ENCODE assay signal across 18 mouse cellular contexts in genomic region chr9:57268078-57268477, GRCm38 (mm10). TPM values are rescaled to one million over a fixed set of nuclear protein-coding genes. Genes with fewer than 3 reads are reported as not detected.
A peak's percentile ranks its signal among the peaks of the same experiment; 100 is the strongest.
DNase-seq lines count a peak whose midpoint lies in the region; ATAC-seq and TF ChIP-seq lines count a peak whose summit lies in the region.
"Had no signal": no experiment of that assay in that cellular context is flagged by ENCODE, and none has a peak within 500 bp of the region (broad histone marks: within the 10 kb centered on the region; RNA-seq: fewer than 3 reads in every experiment).

No protein-coding gene starts in this region.

- H3K27ac ChIP-seq in forebrain, embryonic 10.5 days = 0 out of 2 replicates have a peak overlapping the region, but pooled peaks have one; percentile 26
- H3K27ac ChIP-seq in forebrain, embryonic 14.5 days (ENCODE audit: low read depth, low read length) = no peak overlapping the region
- H3K27ac ChIP-seq in lung, postnatal 0 days (ENCODE audit: low read length) = no peak overlapping the region; the same call in 1 of the 2 replicates
- no peak overlapping the region; the same call in 1 of the 2 replicates for H3K27ac ChIP-seq in liver, postnatal 0 days (ENCODE audit: low read depth)
- H3K27ac ChIP-seq in limb, embryonic 10.5 days = no peak overlapping the region
- H3K27ac ChIP-seq: hindbrain, embryonic 14.5 days; left cerebral cortex, adult 2 months; limb, embryonic 12.5 days; lung, embryonic 15.5 days; stomach, embryonic 15.5 days had no signal

- 27% methylated on average over 10 of the region's 10 CpGs for WGBS in forebrain, embryonic 10.5 days
- WGBS in forebrain, embryonic 14.5 days = 12% methylated on average over 10 of the region's 10 CpGs
- WGBS in lung, postnatal 0 days = 27% methylated on average over 10 of the region's 10 CpGs
- 21% methylated on average over 10 of the region's 10 CpGs for WGBS in liver, postnatal 0 days (ENCODE audit: insufficient replicate concordance)
- WGBS in limb, embryonic 10.5 days = 18% methylated on average over 10 of the region's 10 CpGs

- no peak overlapping the region for H3K4me3 ChIP-seq in forebrain, embryonic 10.5 days
- H3K4me3 ChIP-seq in forebrain, embryonic 14.5 days (ENCODE audit: low read depth, low read length) = no peak overlapping the region
- no peak overlapping the region for H3K4me3 ChIP-seq in lung, postnatal 0 days (ENCODE audit: low read depth, low read length)
- H3K4me3 ChIP-seq in liver, postnatal 0 days (ENCODE audit: low read depth, low read length) = no peak overlapping the region
- H3K4me3 ChIP-seq in limb, embryonic 10.5 days = no peak overlapping the region
- H3K4me3 ChIP-seq: left cerebral cortex, adult 2 months; limb, embryonic 12.5 days; lung, embryonic 15.5 days; stomach, embryonic 15.5 days had no signal

- no peak overlapping the region for H3K4me2 ChIP-seq in forebrain, embryonic 14.5 days (ENCODE audit: low read length)
- H3K4me2 ChIP-seq in lung, postnatal 0 days (replicated peaks; ENCODE audit: low read depth, low read length) = no peak overlapping the region
- H3K4me2 ChIP-seq in liver, postnatal 0 days (ENCODE audit: low read depth, low read length) = 0 out of 2 replicates have a peak overlapping the region, but pooled peaks have one; percentile 6
- H3K4me2 ChIP-seq: hindbrain, embryonic 14.5 days; limb, embryonic 12.5 days; lung, embryonic 15.5 days; stomach, embryonic 15.5 days had no signal

- H3K27me3 ChIP-seq in forebrain, embryonic 10.5 days (ENCODE audit: poor library complexity, severe bottlenecking) = peaks cover 59% of the 10 kb centered on the region
- H3K27me3 ChIP-seq in forebrain, embryonic 14.5 days (replicated peaks; ENCODE audit: control insufficient read depth, insufficient read depth, low read length) = no peaks in the 10 kb centered on the region
- no peaks in the 10 kb centered on the region for H3K27me3 ChIP-seq in lung, postnatal 0 days (replicated peaks; ENCODE audit: insufficient read depth, low read length)
- H3K27me3 ChIP-seq in liver, postnatal 0 days (ENCODE audit: insufficient read depth, low read length) = 0 out of 2 replicates have a peak, but pooled peaks cover 3% of the 10 kb centered on the region
- peaks cover 65% of the 10 kb centered on the region for H3K27me3 ChIP-seq in limb, embryonic 10.5 days (ENCODE audit: low read depth, poor library complexity, severe bottlenecking)
- H3K27me3 ChIP-seq: stomach, embryonic 15.5 days had no signal

- H3K9ac ChIP-seq in forebrain, embryonic 14.5 days (ENCODE audit: low read length) = no peak overlapping the region
- no peak overlapping the region for H3K9ac ChIP-seq in lung, postnatal 0 days (replicated peaks; ENCODE audit: low read depth)
- H3K9ac ChIP-seq in liver, postnatal 0 days (replicated peaks) = no peak overlapping the region
- H3K9ac ChIP-seq: hindbrain, embryonic 14.5 days; limb, embryonic 12.5 days; lung, embryonic 15.5 days; stomach, embryonic 15.5 days had no signal

- H3K9me3 ChIP-seq in forebrain, embryonic 10.5 days = no peaks in the 10 kb centered on the region
- no peaks in the 10 kb centered on the region for H3K9me3 ChIP-seq in forebrain, embryonic 14.5 days (replicated peaks; ENCODE audit: control insufficient read depth, low read length)
- no peaks in the 10 kb centered on the region for H3K9me3 ChIP-seq in lung, postnatal 0 days (ENCODE audit: low read length)
- no peaks in the 10 kb centered on the region for H3K9me3 ChIP-seq in liver, postnatal 0 days (ENCODE audit: low read length)
- H3K9me3 ChIP-seq in limb, embryonic 10.5 days (replicated peaks) = no peaks in the 10 kb centered on the region
- H3K9me3 ChIP-seq: limb, embryonic 12.5 days; lung, embryonic 15.5 days; stomach, embryonic 15.5 days had no signal

- no peak for TF ChIP-seq EP300 in lung, postnatal 0 days (IDR thresholded peaks at IDR 0.05)
- no peak for TF ChIP-seq EP300 in liver, postnatal 0 days (IDR thresholded peaks at IDR 0.05; ENCODE audit: low read depth)

- peaks cover 88% of the 10 kb centered on the region for H3K4me1 ChIP-seq in forebrain, embryonic 10.5 days
- H3K4me1 ChIP-seq in forebrain, embryonic 14.5 days (ENCODE audit: control insufficient read depth, insufficient read depth, low read length) = peaks cover 13% of the 10 kb centered on the region; the same call in 1 of the 2 replicates
- no peaks in the 10 kb centered on the region for H3K4me1 ChIP-seq in lung, postnatal 0 days (ENCODE audit: insufficient read depth, low read depth, low read length)
- H3K4me1 ChIP-seq in liver, postnatal 0 days (ENCODE audit: insufficient read depth) = peaks cover 35% of the 10 kb centered on the region
- peaks cover 88% of the 10 kb centered on the region for H3K4me1 ChIP-seq in limb, embryonic 10.5 days

- no peak for TF ChIP-seq CTCF in lung, postnatal 0 days (IDR thresholded peaks at IDR 0.05)
- no peak for TF ChIP-seq CTCF in liver, postnatal 0 days (IDR thresholded peaks at IDR 0.05; ENCODE audit: low read depth)

- H3K36me3 ChIP-seq in forebrain, embryonic 10.5 days (replicated peaks) = no peaks in the 10 kb centered on the region
- H3K36me3 ChIP-seq in forebrain, embryonic 14.5 days (ENCODE audit: control insufficient read depth, insufficient read depth, low read length) = no peaks in the 10 kb centered on the region
- H3K36me3 ChIP-seq in lung, postnatal 0 days (ENCODE audit: insufficient read depth, low read length) = no peaks in the 10 kb centered on the region
- H3K36me3 ChIP-seq in liver, postnatal 0 days (replicated peaks; ENCODE audit: insufficient read depth, low read length) = no peaks in the 10 kb centered on the region
- H3K36me3 ChIP-seq in limb, embryonic 10.5 days = no peaks in the 10 kb centered on the region
- H3K36me3 ChIP-seq: limb, embryonic 12.5 days; lung, embryonic 15.5 days; stomach, embryonic 15.5 days had no signal

- ATAC-seq in forebrain, embryonic 14.5 days = no peak
- ATAC-seq in lung, postnatal 0 days = peak; percentile 37
- ATAC-seq in liver, postnatal 0 days = peak; percentile 84
- ATAC-seq: intestine, postnatal 0 days had no signal

- no peak for DNase-seq in forebrain, embryonic 10.5 days (ENCODE audit: extremely low spot score, low spot score)
- DNase-seq in forebrain, embryonic 14.5 days (ENCODE audit: low spot score) = no peak
- DNase-seq in lung, postnatal 0 days (ENCODE audit: low spot score) = peak; percentile 42
- DNase-seq in lung, adult 18-20 months = no peak
- DNase-seq in 3T3-L1 (ENCODE audit: low read depth, low spot score) = peak; percentile 34
- peak; percentile 65 for DNase-seq in liver, postnatal 0 days
- no peak for DNase-seq in limb, embryonic 10.5 days (ENCODE audit: low spot score)
- DNase-seq in kidney, postnatal 25 days = no peak
- DNase-seq: heart, adult 18-20 months; thymus, postnatal 14 days had no signal

RNA-seq across cellular contexts. Expression of gene 1700017B05Rik, which starts 5.7 kb away (rescaled TPM):
- 14.8 and 15.6 TPM in 2 replicates for polyA plus RNA-seq in forebrain, embryonic 10.5 days (2016; fragmentation: Nextera tagmentation; extraction: Ambion mirVana)
- polyA plus RNA-seq in forebrain, embryonic 14.5 days (2014; fragmentation: Nextera tagmentation; extraction: Ambion mirVana) = 3.9 and 5.2 TPM in 2 replicates
- 15.6 TPM in 2 replicates for polyA plus RNA-seq in lung, postnatal 0 days (2015; fragmentation: Nextera tagmentation; extraction: Ambion mirVana)
- polyA plus RNA-seq in liver, postnatal 0 days (2015; fragmentation: Nextera tagmentation; extraction: Ambion mirVana) = 10.1 and 10.4 TPM in 2 replicates
- polyA plus RNA-seq in limb, embryonic 10.5 days (2016; fragmentation: Nextera tagmentation; extraction: Ambion mirVana) = 17.7 and 19.2 TPM in 2 replicates

RNA-seq across cellular contexts. Expression of gene Trcg1, which starts 31.7 kb away (rescaled TPM):
- polyA plus RNA-seq in forebrain, embryonic 10.5 days (2016; fragmentation: Nextera tagmentation; extraction: Ambion mirVana) = 0.05 TPM in 1 of 2 replicates, not detected in the other
- not detected in 2 replicates for polyA plus RNA-seq in forebrain, embryonic 14.5 days (2014; fragmentation: Nextera tagmentation; extraction: Ambion mirVana)
- polyA plus RNA-seq in lung, postnatal 0 days (2015; fragmentation: Nextera tagmentation; extraction: Ambion mirVana) = not detected in 2 replicates
- not detected in 2 replicates for polyA plus RNA-seq in liver, postnatal 0 days (2015; fragmentation: Nextera tagmentation; extraction: Ambion mirVana)
- polyA plus RNA-seq in limb, embryonic 10.5 days (2016; fragmentation: Nextera tagmentation; extraction: Ambion mirVana) = not detected in 2 replicates
- polyA plus RNA-seq: embryonic facial prominence, embryonic 14.5 days; hindbrain, embryonic 14.5 days; intestine, postnatal 0 days; kidney, embryonic 16.5 days; limb, embryonic 12.5 days; lung, embryonic 15.5 days had no signal

Comparison
In these comparisons a context has a peak if more than half of its experiments do, and no peak if none do; other contexts are left out.
1. DNase-seq: peak in lung, postnatal 0 days (single experiment), 3T3-L1 (single experiment) and liver, postnatal 0 days (single experiment); none in forebrain, embryonic 10.5 days (single experiment), forebrain, embryonic 14.5 days (single experiment), lung, adult 18-20 months (0 of 2), limb, embryonic 10.5 days (single experiment) and kidney, postnatal 25 days (0 of 2).